Mouse (Mus musculus) cerebellum, adult 2 months (tissue): ENCODE results near the gene Zbed5. TPM values are rescaled to one million over a fixed set of nuclear protein-coding genes. Genes with fewer than 3 reads are reported as not detected.

Experiments
- DNase-seq, 2 experiments: peaks; one replicate each; pipeline ENCODE4 v3.0.0; 2021
- H3K27ac ChIP-seq: fragments of 200-500 bp; 2 replicates; pipeline ENCODE4 v1.5.1; 2012; ENCODE audit warnings: low read length, control low read depth, inconsistent platforms; ENCODE audit not compliant: insufficient read depth
- H3K27me3 ChIP-seq: fragments of 200-500 bp; 2 replicates; pipeline ENCODE4 v1.6.1; 2012; ENCODE audit warnings: inconsistent platforms, mild to moderate bottlenecking, low read length, moderate library complexity; ENCODE audit not compliant: control insufficient read depth, insufficient read depth
- H3K4me1 ChIP-seq: fragments of 200-500 bp; 2 replicates; pipeline ENCODE4 v1.6.1; 2011; ENCODE audit warnings: low read length; ENCODE audit not compliant: control insufficient read depth, insufficient read depth
- H3K4me3 ChIP-seq: fragments of 200-500 bp; replicated peaks from 2 replicates; pipeline ENCODE3; 2011; ENCODE audit warnings: mild to moderate bottlenecking, low read depth, low read length, control low read depth; ENCODE audit not compliant: insufficient read depth
- CTCF ChIP-seq: fragments of 200-500 bp; IDR thresholded peaks from 2 replicates; pipeline ENCODE4 v1.5.1; 2011; ENCODE audit warnings: low read depth, mild to moderate bottlenecking, control low read depth, low read length, moderate library complexity, borderline replicate concordance; ENCODE audit not compliant: insufficient read depth
- POLR2A ChIP-seq: fragments of 200-500 bp; IDR thresholded peaks from 2 replicates; pipeline ENCODE4 v1.6.1; 2011; ENCODE audit warnings: low read length, control low read depth, borderline replicate concordance; ENCODE audit not compliant: insufficient read depth
- WGBS: fragments of 180-500 bp; shearing (Covaris S2); methylation state at CpG from one replicate; pipeline ENCODE4 v1.1.7; 2018; 5-methylcytosine and 5-hydroxymethylcytosine counted together
- polyA plus RNA-seq: library from polyadenylated mRNA; depleted of rRNA; stranded (reverse); fragments of >200 nt; gene quantifications from 2 replicates; pipeline ENCODE4 v1.2.3, GENCODE M21; 2012

Zbed5 gene
- polyA plus RNA-seq, 1 experiment, result 3.9 TPM

DNA sequence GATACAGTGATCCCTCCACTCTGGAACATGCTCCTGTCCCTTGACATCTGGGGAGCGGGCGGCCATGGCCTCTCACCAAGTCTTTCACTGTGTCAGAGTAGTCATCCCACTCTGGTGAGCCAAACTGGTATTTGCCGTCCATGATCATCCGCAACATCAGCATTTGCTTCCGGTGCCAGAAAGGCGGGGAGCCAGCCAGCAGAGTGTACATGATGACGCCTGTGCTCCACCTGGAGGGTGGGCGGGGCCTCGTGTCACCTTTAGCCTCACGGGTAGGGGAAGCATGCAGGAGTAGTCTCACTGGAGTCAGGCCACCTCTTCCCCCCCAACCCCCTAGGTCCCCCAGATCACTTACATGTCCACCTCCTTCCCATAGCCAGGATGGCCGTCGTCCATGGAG lies 29.7 kb upstream of the Zbed5 start:
- Histone ChIP-seq H3K27me3 (no peaks in the 10 kb centered on the region), H3K4me3 (no peak overlapping the region), H3K27ac (no peak overlapping the region), H3K4me1 (no peaks in the 10 kb centered on the region)
- TF ChIP-seq CTCF, result no peak
- WGBS, result 76% methylated on average over 12 of the region's 12 CpGs
- DNase-seq, result no peak

DNA sequence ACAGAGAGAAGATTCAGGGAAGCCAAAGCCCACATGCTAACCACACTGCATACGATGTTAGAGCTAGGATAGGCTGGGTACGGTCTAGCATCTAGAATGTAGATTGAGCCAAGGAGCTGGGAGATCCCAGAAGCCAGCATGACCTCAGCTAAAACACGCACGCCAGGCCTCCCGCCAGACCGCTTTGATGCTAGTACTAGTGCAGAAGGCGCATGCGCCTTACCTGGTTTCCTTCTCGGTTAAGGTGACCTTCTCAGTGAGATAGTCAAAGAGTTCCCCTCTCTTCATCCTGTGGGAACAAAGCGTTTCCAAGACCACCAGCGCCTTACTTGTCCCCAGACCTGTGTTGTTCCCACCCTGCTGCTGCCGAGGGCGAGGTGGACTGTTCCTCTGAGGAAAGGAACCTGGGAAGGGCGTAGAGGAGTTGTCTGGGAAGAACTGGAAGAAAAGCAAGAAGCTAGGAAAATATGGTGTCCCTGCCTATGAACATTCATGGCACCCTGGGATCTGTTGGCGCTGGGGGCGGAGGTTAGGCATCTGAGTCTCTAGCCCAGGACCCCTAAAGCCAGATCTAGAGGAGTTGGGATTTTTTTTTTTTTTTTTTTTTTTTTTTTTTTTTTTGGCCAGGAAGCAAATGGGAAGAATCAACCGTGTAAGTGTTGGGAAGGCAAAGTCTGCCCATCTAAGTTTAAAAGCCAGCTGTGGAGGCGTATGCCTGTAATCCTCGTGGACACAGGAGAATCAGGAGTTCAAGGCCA lies 26.1 kb upstream of the Zbed5 start:
- H3K4me3 ChIP-seq, result no peak overlapping the region
- no peak overlapping the region for H3K27ac ChIP-seq
- no peak for DNase-seq
- no peaks in the 10 kb centered on the region for H3K4me1 ChIP-seq
- TF ChIP-seq CTCF (no peak), POLR2A (no peak)
- H3K27me3 ChIP-seq, result no peaks in the 10 kb centered on the region
- WGBS, result 88% methylated on average over 19 of the region's 19 CpGs

DNA sequence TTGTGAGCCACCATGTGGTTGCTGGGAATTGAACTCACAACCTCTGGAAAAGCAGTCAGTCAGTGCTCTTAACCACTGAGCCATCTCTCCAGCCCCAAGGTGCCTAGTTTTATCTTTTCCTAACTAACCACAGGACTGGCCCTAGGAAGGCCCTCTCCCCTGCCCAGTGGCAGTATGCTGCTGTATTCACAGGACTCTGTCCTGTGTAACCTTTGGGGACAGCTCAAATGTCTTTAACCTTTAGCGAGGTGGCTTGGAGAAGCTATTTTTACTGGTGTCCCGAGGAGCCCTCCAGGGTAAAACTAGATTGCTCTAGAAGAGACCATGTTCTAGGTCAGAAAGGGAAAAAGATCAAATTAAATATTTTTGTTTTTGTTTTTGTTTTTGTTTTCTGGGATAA lies 24.3 kb upstream of the Zbed5 start:
- H3K4me1 ChIP-seq, result no peaks in the 10 kb centered on the region
- WGBS, result 87% methylated on average over 2 of the region's 2 CpGs
- TF ChIP-seq POLR2A (no peak), CTCF (no peak)
- H3K27ac ChIP-seq, result no peak overlapping the region
- no peaks in the 10 kb centered on the region for H3K27me3 ChIP-seq
- H3K4me3 ChIP-seq, result no peak overlapping the region
- DNase-seq, result no peak

DNA sequence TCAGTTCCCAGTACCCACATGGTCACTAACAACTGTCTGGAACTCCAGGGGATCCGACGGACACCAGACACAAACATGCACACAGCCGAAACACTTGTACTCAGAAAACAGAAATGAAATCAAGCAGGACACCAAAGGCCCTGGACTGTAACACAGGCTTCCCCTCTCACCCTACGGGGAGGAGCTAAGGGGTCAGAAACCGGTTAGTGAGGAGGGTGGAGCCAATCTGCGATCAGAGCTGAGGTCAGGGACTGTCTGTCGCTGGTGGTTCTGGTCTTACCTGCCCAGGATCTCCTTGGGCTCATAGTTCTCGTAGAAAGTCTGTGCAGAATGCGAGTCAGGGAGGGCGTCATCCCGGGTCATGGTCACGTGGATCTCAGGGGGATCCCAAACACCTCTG lies 21.6 kb upstream of the Zbed5 start:
- no peaks in the 10 kb centered on the region for H3K27me3 ChIP-seq
- H3K27ac ChIP-seq, result no peak overlapping the region
- no peak for TF ChIP-seq POLR2A
- no peak for TF ChIP-seq CTCF
- no peak overlapping the region for H3K4me3 ChIP-seq
- WGBS, result 80% methylated on average over 12 of the region's 12 CpGs
- no peaks in the 10 kb centered on the region for H3K4me1 ChIP-seq
- no peak for DNase-seq

DNA sequence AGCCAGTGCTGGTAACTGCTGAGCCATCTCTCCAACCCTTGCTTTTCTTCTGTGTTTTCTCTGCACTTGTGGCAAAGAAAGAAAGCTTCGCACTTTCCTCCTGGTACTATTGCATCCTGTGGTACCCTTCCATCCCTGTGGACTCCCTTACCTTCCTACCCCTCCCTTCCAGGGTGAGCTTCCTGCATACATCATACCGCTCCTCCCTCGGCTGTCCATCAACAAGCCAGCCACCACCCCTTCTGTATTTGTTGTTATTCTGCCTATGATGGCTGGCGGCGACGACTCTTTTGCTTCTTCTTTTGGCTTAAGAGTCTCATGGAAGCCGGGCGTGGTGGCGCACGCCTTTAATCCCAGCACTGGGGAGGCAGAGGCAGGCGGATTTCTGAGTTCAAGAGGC lies 20.4 kb upstream of the Zbed5 start:
- no peak for TF ChIP-seq CTCF
- no peak for TF ChIP-seq POLR2A
- no peak for DNase-seq
- WGBS, result 75% methylated on average over 11 of the region's 11 CpGs

DNA sequence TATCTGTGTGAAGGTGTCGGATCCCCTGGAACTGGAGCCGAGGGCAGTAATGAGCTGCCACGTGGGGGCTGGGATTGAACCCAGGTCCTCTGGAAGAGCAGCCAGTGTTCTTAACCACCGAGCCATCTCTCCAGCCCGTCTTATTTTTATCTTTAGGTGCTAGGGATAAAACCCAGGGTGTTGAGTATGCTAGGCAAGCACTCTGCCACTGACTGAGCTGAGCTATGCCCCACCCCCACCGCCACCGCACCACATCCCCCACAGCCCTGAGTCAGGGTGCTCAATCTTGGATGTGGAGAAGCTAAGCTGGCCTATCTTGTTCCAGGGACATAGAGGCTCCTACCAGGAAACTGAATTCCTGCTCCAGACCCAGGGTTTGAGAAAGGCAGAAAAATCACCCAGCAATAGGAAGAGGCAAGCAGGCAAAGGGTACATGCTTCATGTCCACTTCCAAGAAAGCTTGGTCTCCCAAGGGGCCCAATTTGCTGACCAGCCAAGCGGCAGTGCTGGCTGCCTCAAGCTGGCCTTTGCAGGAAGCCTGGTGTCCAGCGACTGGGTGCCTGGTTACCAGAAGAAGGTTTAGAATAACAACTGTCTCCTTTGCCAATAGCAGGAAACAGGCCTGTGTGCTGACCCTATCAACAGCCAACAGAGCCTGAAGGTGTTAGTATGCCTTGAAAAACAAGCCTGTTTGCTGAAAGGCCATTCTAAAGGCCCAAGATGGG lies 17.6 kb upstream of the Zbed5 start:
- no peak for TF ChIP-seq POLR2A
- no peak for TF ChIP-seq CTCF
- Histone ChIP-seq H3K27me3 (no peaks in the 10 kb centered on the region), H3K4me1 (no peaks in the 10 kb centered on the region), H3K27ac (no peak overlapping the region; the same call in 1 of the 2 replicates), H3K4me3 (no peak overlapping the region)
- DNase-seq, result peak in 1 of 2 experiments; percentile 41
- 69% methylated on average over 9 of the region's 9 CpGs for WGBS

More for the DNA sequence above, 20.4 kb upstream of the Zbed5 start:
- Histone ChIP-seq H3K27me3 (no peaks in the 10 kb centered on the region), H3K27ac (no peak overlapping the region), H3K4me1 (no peaks in the 10 kb centered on the region), H3K4me3 (no peak overlapping the region)

DNA sequence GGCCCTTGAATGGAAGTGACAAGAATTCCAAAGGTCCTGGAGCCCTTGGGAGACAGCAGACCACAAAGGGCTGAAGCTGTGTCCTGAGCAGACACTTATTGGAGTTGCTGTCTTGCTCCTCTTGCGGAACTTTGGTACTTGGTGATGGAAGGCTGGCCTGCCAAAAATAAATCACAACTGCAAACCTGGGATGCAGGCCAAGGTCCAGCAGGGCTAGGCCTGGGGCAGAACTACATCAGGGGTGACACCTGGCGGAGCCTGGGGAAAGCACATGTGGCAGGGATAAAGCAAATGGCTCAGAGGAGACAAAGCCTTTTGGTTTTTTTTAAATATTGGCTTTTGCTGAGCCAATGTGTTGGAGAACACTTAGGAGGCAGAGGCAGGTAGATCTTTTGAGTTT lies 16.6 kb upstream of the Zbed5 start:
- H3K4me3 ChIP-seq, result no peak overlapping the region
- 23% methylated on average over 2 of the region's 2 CpGs for WGBS
- H3K4me1 ChIP-seq, result no peaks in the 10 kb centered on the region
- no peak overlapping the region for H3K27ac ChIP-seq
- peak; percentile 34 to 47 for DNase-seq
- TF ChIP-seq CTCF (peak; percentile 36; the same call in 1 of the 2 replicates), POLR2A (no peak)
- no peaks in the 10 kb centered on the region for H3K27me3 ChIP-seq

DNA sequence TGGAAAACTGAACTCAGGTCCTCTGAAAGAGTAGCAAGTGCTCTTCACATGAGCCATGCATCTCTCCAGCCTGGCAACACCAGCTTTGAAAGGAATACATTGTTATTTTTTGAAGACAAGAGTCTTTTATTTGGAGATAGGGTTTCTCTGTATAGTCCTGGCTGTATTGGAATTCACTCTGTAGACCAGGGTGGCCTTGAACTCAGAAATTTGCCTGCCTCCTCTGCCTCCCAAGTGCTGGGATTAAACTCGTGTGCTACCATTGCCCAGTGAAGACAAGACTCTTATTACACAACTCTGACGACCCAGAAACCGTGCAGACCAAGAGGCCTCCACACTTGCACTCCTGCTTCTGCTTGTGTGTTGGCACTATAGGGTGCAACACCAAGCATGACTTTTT lies 15.6 kb upstream of the Zbed5 start:
- Histone ChIP-seq H3K27ac (no peak overlapping the region), H3K4me3 (no peak overlapping the region), H3K4me1 (no peaks in the 10 kb centered on the region), H3K27me3 (no peaks in the 10 kb centered on the region)
- WGBS, result 68% methylated on average over 3 of the region's 3 CpGs
- DNase-seq, result no peak
- TF ChIP-seq CTCF (no peak), POLR2A (no peak)
